Mouse (Mus musculus) limb, embryonic 12.5 days (tissue): ENCODE measurements around the gene Svop. TPM values are rescaled to one million over a fixed set of nuclear protein-coding genes. Genes with fewer than 3 reads are reported as not detected.
A peak's percentile ranks its signal among the peaks of the same experiment; 100 is the strongest.

ENCODE experiments used
- ATAC-seq: fragments of 200-750 bp; cut with Nextera tagmentation; 2 replicates; pipeline ENCODE4 v1.8.0; 2017; ENCODE audit warnings: low read depth, moderate TSS enrichment; ENCODE audit not compliant: insufficient number of reproducible peaks, insufficient read depth, low FRiP score, low TSS enrichment
- H3K27ac ChIP-seq: fragments of 300-500 bp; sonication (generic); 2 replicates; pipeline ENCODE4 v1.5.1; 2016; ENCODE audit warnings: mild to moderate bottlenecking, moderate library complexity
- H3K27me3 ChIP-seq: fragments of 300-500 bp; sonication (generic); 2 replicates; pipeline ENCODE4 v1.6.1; 2016; ENCODE audit warnings: mild to moderate bottlenecking, moderate library complexity
- H3K36me3 ChIP-seq: fragments of 300-500 bp; sonication (generic); 2 replicates; pipeline ENCODE4 v1.6.1; 2016; ENCODE audit warnings: mild to moderate bottlenecking, moderate library complexity
- H3K4me1 ChIP-seq: fragments of 300-500 bp; sonication (generic); replicated peaks from 2 replicates; pipeline ENCODE4 v1.6.1; 2016
- H3K4me2 ChIP-seq: fragments of 300-500 bp; sonication (generic); 2 replicates; pipeline ENCODE4 v1.6.1; 2016; ENCODE audit warnings: mild to moderate bottlenecking, moderate library complexity
- H3K4me3 ChIP-seq: fragments of 300-500 bp; sonication (generic); replicated peaks from 2 replicates; pipeline ENCODE4 v1.5.1; 2016; ENCODE audit warnings: mild to moderate bottlenecking
- H3K9ac ChIP-seq: fragments of 300-500 bp; sonication (generic); replicated peaks from 2 replicates; pipeline ENCODE4 v1.6.1; 2016; ENCODE audit warnings: mild to moderate bottlenecking, moderate library complexity
- H3K9me3 ChIP-seq: fragments of 300-500 bp; sonication (generic); 2 replicates; pipeline ENCODE4 v1.6.1; 2016; ENCODE audit warnings: mild to moderate bottlenecking, moderate library complexity
- WGBS: fragments of 180-500 bp; shearing (Covaris S2); methylation state at CpG from one replicate; pipeline ENCODE4 v1.1.7; 2016; 5-methylcytosine and 5-hydroxymethylcytosine counted together
- polyA plus RNA-seq: library from polyadenylated mRNA; unstranded; fragments of >200 nt; fragmentation: Nextera tagmentation; extraction: Ambion mirVana; gene quantifications from 2 replicates; pipeline ENCODE4 v1.2.1, GENCODE M21; 2016

Svop gene
- polyA plus RNA-seq, 1 experiment from 2014 or later, result 0.08 TPM

DNA sequence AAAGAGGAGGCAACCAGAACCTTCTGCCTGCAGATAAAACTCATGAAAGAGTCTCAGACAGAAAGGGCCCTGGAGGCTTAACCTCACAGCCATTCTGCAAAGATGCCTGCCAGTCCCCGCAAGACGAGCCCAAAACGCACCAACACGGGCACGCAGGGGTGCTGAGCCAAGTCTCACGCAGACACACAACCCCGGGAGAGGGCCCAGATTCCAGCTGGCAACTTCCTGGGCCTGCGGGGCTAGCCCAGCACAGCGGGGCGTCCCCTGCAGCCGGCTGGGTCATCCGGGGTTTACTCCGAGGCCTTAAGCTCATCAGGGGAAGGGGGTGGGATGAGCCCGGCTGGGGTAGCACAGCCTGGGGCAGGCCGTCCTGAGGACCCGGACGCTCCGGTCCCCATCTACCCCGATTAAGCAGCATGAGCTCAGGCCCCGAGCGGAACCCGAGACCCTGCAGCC, 98.3 kb downstream of the Svop start:
- Histone ChIP-seq H3K27ac (peak overlapping the region; percentile 91), H3K9ac (peak overlapping the region; percentile 90), H3K4me3 (peak overlapping the region; percentile 81), H3K9me3 (no peaks in the 10 kb centered on the region), H3K27me3 (no peaks in the 10 kb centered on the region), H3K4me2 (peak overlapping the region; percentile 80), H3K36me3 (peaks cover 9% of the 10 kb centered on the region), H3K4me1 (peaks cover 25% of the 10 kb centered on the region)
- whole genome bisulfite sequencing, result 0% methylated on average over 22 of the region's 22 CpGs
- ATAC-seq, result peak; percentile 63; the same call in 1 of the 2 replicates

DNA sequence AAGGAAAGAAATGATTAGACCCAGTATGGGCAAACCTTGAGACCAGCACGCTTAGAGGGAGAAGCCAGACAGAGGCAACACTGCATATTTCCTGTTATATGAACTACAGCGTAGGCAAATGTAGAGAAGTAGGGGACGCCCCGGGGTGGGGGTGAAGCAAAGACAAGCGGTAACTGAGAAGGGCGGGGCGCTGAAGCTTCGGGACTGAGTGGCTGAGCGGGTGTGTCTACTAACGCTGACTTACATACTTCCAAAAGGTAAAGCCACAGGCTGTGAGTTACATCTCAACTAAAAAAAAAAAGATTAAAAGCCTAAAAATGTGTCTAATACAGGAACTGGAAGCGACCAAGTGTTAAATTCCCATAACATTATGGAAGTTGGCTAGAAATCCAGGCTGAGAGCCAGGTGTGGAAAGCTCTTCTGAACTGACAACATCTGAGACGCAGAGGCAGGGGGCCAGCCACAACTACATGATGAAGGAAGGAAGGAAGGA, 99.0 kb downstream of the Svop start:
- H3K27me3 ChIP-seq, result no peaks in the 10 kb centered on the region
- H3K4me1 ChIP-seq, result peaks cover 25% of the 10 kb centered on the region
- peak overlapping the region; percentile 90 for H3K9ac ChIP-seq
- WGBS, result 28% methylated on average over 12 of the region's 12 CpGs
- no peaks in the 10 kb centered on the region for H3K9me3 ChIP-seq
- peak overlapping the region; percentile 91 for H3K27ac ChIP-seq
- peak overlapping the region; percentile 81 for H3K4me3 ChIP-seq
- ATAC-seq, result no peak
- H3K4me2 ChIP-seq, result peak overlapping the region; percentile 80
- H3K36me3 ChIP-seq, result peaks cover 14% of the 10 kb centered on the region

DNA sequence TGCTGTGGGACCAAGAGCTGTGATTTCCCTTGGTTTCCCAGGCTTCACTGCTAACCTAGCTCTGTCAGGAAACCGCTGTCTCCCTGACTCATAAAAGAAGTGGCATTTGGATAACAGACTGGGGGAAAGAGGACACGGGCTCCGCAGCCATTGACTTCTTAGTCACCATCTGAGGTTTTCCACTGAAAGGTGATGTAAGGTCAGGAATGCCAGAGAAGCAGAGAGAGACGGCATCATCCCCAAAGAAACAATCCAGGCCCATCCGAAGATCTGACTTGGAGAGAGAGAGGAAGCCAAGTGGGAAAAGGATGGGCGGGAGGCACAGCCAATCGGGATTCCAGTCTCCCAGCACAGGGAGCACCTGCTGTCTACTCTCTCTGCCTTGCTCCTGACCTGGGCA, 100.2 kb downstream of the Svop start:
- 69% methylated on average over 7 of the region's 7 CpGs for WGBS
- H3K4me2 ChIP-seq, result no peak overlapping the region
- H3K27me3 ChIP-seq, result no peaks in the 10 kb centered on the region

DNA sequence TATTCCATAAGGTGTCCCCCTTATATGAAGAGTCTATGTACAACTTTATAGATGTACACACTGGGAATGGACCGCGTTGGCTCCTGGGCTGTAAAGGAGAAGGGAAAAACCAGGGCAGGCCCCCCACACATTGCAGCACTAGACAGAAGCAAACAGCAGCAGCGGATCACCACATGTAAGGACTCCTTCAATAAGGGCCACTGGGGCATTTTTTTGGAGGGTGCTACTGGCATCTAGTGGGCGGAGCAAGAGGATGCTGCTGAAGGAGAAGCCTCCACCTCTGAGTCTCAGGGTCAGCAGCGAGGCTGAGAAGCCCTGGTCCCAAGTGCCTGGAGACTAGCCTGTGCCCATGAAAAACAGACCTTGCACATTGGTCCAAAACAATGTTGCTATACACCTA, 100.8 kb downstream of the Svop start:
- WGBS, result 88% methylated on average over 5 of the region's 5 CpGs
- Histone ChIP-seq H3K27me3 (no peaks in the 10 kb centered on the region), H3K9me3 (no peaks in the 10 kb centered on the region), H3K4me1 (peaks cover 38% of the 10 kb centered on the region), H3K4me2 (no peak overlapping the region), H3K27ac (no peak overlapping the region), H3K9ac (0 out of 2 replicates have a peak overlapping the region, but pooled peaks have one; percentile 23), H3K36me3 (peaks cover 22% of the 10 kb centered on the region), H3K4me3 (no peak overlapping the region)
- ATAC-seq, result no peak

More for the DNA sequence above, 100.2 kb downstream of the Svop start:
- H3K4me3 ChIP-seq, result no peak overlapping the region
- no peak overlapping the region for H3K9ac ChIP-seq
- no peak overlapping the region for H3K27ac ChIP-seq
- H3K4me1 ChIP-seq, result peaks cover 33% of the 10 kb centered on the region
- ATAC-seq, result no peak
- peaks cover 22% of the 10 kb centered on the region for H3K36me3 ChIP-seq
- no peaks in the 10 kb centered on the region for H3K9me3 ChIP-seq

DNA sequence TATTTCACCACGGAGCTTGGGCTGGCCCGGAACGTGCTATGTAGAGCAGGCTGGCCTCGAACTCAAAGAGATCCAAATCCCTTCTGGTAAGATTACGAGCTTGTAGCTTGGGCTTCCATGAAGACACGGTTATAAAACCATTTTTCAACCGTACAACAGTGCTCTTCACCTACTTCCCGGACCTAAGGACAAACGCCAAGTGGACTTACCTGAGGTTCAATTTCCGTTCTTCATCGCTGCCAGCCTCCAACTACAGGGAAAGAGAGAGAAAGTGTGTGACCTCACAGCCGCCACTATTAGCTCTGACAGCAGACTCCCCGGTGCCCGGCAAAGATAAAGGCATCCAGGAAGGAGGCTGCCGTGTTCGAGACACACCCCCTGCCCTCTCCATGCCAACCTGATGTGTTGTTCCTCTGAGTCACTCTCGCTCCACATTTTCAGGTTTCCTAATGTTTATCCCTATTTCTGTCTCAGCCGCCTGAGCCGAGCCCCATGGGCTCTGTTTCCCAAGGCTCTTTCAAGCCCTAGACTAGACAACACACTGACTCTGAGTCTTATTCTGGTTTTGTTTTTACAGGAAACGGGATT, 101.8 kb downstream of the Svop start:
- Histone ChIP-seq H3K36me3 (peaks cover 22% of the 10 kb centered on the region), H3K27ac (no peak overlapping the region), H3K4me1 (peaks cover 38% of the 10 kb centered on the region), H3K4me3 (no peak overlapping the region), H3K9me3 (no peaks in the 10 kb centered on the region), H3K9ac (no peak overlapping the region), H3K27me3 (no peaks in the 10 kb centered on the region), H3K4me2 (no peak overlapping the region)
- 85% methylated on average over 20 of the region's 20 CpGs for WGBS
- ATAC-seq, result no peak

DNA sequence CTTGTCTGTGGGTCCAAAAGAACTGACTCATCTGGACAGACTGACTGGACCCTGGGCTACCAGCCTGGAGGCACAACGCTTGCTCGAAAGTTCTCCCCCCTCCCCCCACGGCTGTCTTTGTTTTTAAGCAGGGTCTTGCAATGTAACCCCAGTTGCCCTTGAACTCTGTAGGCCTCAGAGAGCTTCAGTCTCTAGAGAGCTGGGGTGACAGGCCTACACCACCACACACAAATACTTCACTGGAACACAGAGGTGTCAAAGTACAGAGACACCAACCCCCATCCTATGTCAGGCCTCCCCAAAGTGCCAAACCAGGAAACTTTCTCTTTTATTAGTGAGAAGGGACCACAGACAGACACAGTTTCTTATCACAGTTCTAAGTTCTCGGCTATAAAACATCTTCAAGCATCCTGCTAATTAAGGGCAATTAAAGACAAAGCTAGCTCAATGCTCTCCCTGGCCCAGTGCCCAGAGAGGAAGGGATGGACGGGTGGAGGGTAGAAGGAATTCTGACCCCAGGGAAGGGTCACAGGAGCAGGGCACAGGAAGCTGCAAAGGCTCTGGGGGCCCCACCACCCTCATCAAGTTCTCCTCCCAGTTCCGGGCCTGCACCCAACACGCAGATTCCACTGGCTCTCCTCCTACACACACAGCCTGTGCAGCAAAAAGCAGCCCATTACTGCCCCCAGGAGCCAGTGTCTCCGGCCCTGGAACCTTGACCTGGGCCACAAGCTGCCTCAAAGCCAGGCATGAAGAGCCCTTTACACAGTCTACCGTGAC, 105.0 kb downstream of the Svop start:
- H3K4me2 ChIP-seq, result no peak overlapping the region
- 23% methylated on average over 9 of the region's 9 CpGs for WGBS
- H3K27me3 ChIP-seq, result no peaks in the 10 kb centered on the region
- no peaks in the 10 kb centered on the region for H3K9me3 ChIP-seq
- peaks cover 44% of the 10 kb centered on the region for H3K36me3 ChIP-seq
- H3K27ac ChIP-seq, result 0 out of 2 replicates have a peak overlapping the region, but pooled peaks have one; percentile 29
- H3K9ac ChIP-seq, result peak overlapping the region; percentile 23; the same call in 1 of the 2 replicates
- H3K4me1 ChIP-seq, result peaks cover 17% of the 10 kb centered on the region
- ATAC-seq, result no peak
- no peak overlapping the region for H3K4me3 ChIP-seq

DNA sequence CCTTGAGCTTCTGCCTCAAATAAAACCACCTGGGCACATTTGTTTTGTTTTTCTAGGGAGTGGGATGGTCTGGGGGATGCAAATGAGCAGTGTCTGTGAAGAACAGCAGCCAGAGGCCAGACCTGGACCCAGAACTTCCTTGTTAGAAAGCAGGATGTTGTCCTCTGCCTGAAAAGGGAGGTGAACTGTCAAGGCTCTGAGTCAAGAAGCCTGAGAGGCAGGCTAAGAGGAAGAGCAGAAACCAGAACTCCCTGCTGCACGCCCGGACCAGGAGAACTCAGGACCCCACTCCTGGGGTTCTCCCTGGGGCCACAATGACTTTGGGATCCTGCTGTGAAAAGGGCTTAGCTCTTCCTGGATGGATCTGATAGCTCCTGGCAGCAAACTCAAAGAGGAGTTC, 105.6 kb downstream of the Svop start:
- Histone ChIP-seq H3K4me3 (no peak overlapping the region), H3K4me2 (no peak overlapping the region), H3K9me3 (no peaks in the 10 kb centered on the region), H3K27me3 (no peaks in the 10 kb centered on the region), H3K4me1 (peaks cover 13% of the 10 kb centered on the region), H3K27ac (no peak overlapping the region), H3K9ac (no peak overlapping the region), H3K36me3 (peaks cover 47% of the 10 kb centered on the region)
- no peak for ATAC-seq
- WGBS, result 52% methylated on average over 2 of the region's 2 CpGs

DNA sequence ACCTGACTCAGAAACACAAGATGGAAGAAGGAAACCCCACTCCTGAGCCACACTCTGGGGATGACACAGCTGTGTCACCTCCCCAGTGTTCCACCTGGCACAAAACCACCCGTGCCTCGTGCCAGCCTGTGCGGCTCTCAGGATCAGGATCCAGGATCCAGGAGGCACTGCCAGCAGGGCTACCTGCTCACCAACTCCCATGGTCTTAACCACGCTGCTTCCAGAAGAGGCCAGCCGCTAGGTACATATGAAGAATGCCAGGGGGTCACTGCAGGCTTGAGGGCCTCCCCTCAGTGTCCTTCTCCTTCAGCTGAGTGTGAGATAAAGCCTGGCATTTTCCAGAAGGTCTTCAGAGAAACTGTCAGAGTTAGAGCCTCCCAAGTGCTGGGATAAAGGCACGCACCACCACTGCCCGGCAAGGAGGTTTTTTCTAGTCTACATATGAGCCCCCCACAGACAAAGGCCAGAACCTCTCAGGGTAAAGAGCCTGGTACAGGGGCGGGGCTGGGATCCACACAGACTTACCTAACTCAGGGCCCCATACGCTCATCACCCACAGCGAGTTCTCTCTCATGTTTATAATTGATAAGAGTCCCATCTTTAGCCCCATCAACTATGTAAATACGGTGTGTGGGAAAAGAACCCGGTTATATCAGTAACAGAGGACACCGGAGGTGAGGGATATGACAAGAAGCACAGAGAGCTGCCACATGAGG, 107.2 kb downstream of the Svop start:
- H3K4me1 ChIP-seq, result peaks cover 13% of the 10 kb centered on the region
- H3K36me3 ChIP-seq, result peaks cover 45% of the 10 kb centered on the region
- no peak overlapping the region for H3K27ac ChIP-seq
- 92% methylated on average over 13 of the region's 13 CpGs for WGBS
- no peak for ATAC-seq
- no peak overlapping the region for H3K4me3 ChIP-seq
- no peaks in the 10 kb centered on the region for H3K9me3 ChIP-seq
- H3K4me2 ChIP-seq, result no peak overlapping the region
- no peaks in the 10 kb centered on the region for H3K27me3 ChIP-seq
- no peak overlapping the region for H3K9ac ChIP-seq

DNA sequence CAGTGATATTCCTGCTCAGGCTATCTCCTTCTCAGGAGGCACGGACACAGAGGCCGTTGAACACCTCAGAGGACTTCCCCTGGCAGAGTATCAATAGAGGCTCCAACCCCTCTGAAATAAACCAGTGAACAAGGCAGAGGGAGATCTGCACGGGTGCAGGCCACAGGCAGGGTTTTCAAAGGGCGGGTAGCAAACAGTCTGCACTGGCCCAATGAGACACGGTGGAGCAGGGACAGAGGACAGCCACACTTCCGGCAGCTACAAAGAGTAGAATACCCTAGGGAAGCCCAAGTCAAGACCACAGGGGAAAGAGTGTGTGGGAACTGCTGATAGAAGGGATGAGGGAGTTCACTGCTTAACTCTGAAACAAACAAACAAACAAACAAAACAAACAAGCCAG, 107.8 kb downstream of the Svop start:
- peaks cover 13% of the 10 kb centered on the region for H3K4me1 ChIP-seq
- no peak overlapping the region for H3K9ac ChIP-seq
- no peak overlapping the region for H3K27ac ChIP-seq
- WGBS, result 62% methylated on average over 6 of the region's 6 CpGs
- no peak overlapping the region for H3K4me3 ChIP-seq
- no peak for ATAC-seq
- H3K9me3 ChIP-seq, result no peaks in the 10 kb centered on the region
- peaks cover 40% of the 10 kb centered on the region for H3K36me3 ChIP-seq
- H3K27me3 ChIP-seq, result no peaks in the 10 kb centered on the region
- no peak overlapping the region for H3K4me2 ChIP-seq

DNA sequence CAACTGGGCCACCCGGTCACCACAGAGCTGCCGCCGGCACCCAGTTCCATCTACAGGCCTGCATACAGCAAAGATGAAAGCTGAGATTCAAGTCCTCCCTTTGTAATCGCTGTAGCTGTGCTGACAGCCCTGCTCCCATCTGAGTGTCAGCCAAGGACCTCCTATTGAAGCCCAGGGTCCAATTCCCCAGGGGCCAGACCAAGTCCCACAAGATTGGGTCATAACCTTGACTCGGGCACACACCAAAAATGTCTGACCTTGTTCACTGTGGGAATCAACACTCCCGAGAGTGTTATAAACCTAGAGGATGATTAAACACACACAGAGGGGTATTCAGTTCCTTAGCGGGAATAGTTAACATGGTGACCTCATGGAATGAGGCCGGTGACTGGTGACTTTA, 109.5 kb downstream of the Svop start:
- H3K4me2 ChIP-seq, result no peak overlapping the region
- ATAC-seq, result no peak
- H3K9ac ChIP-seq, result no peak overlapping the region
- H3K4me3 ChIP-seq, result no peak overlapping the region
- H3K36me3 ChIP-seq, result peaks cover 47% of the 10 kb centered on the region
- H3K4me1 ChIP-seq, result peaks cover 16% of the 10 kb centered on the region
- H3K27ac ChIP-seq, result no peak overlapping the region
- 72% methylated on average over 8 of the region's 8 CpGs for WGBS
- H3K27me3 ChIP-seq, result no peaks in the 10 kb centered on the region
- no peaks in the 10 kb centered on the region for H3K9me3 ChIP-seq

DNA sequence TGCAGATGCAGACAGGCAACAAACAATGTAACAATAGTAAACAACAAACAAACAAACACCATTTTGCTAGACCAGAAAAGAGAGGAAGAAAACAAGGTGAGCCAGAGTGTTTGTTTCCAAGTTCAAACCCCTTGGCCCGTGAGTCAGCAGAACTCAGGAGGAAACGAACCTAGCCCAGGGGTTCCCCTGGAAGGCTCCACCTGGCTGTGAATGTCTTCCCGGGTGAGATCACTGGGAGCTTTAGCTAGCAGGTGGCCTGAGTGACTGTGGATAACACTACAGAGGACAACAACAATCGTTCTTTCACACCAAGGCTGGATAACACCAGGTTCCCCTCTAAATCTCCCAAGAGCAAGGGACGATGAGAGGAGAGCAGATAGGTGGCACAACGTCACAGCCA, 110.2 kb downstream of the Svop start:
- ATAC-seq, result no peak
- Histone ChIP-seq H3K4me3 (no peak overlapping the region), H3K9ac (no peak overlapping the region), H3K4me1 (peaks cover 9% of the 10 kb centered on the region), H3K4me2 (no peak overlapping the region), H3K9me3 (no peaks in the 10 kb centered on the region), H3K27me3 (no peaks in the 10 kb centered on the region), H3K27ac (no peak overlapping the region), H3K36me3 (peaks cover 42% of the 10 kb centered on the region)
- WGBS, result 86% methylated on average over 6 of the region's 6 CpGs
